Mouse (Mus musculus): ENCODE measurements around the gene Ptgdr. TPM values are rescaled to one million over a fixed set of nuclear protein-coding genes. Genes with fewer than 3 reads are reported as not detected.

Gene Ptgdr
- polyA plus RNA-seq, 1 experiment from 2014 or later, result not detected

Other genes starting within 250 kb of the Ptgdr start
- not detected in 2 replicates for gene Gm5624, start 231.4 kb downstream of the Ptgdr start, polyA plus RNA-seq (2015; fragmentation: Nextera tagmentation; extraction: Ambion mirVana)
- not detected in 2 replicates for gene Gm8257, start 152.9 kb downstream of the Ptgdr start, polyA plus RNA-seq (2015; fragmentation: Nextera tagmentation; extraction: Ambion mirVana)
- not detected in 2 replicates for gene Gm8267, start 109.0 kb downstream of the Ptgdr start, polyA plus RNA-seq (2015; fragmentation: Nextera tagmentation; extraction: Ambion mirVana)
- gene Ptger2, start 128.8 kb upstream of the Ptgdr start, polyA plus RNA-seq (2015; fragmentation: Nextera tagmentation; extraction: Ambion mirVana), result 0.52 and 0.64 TPM in 2 replicates